Mouse (Mus musculus) midbrain, embryonic 13.5 days (tissue): Measurements from ENCODE around the gene Siglece. TPM values are rescaled to one million over a fixed set of nuclear protein-coding genes. Genes with fewer than 3 reads are reported as not detected.

Experiments
- ATAC-seq: fragments of 200-750 bp; cut with Nextera tagmentation; 2 replicates; pipeline ENCODE4 v1.8.0; 2017; ENCODE audit warnings: mild to moderate bottlenecking, moderate TSS enrichment, moderate library complexity
- H3K27ac ChIP-seq: fragments of 300-500 bp; sonication (generic); 2 replicates; pipeline ENCODE4 v1.5.1; 2015; ENCODE audit warnings: inconsistent platforms, mild to moderate bottlenecking, moderate library complexity
- H3K27me3 ChIP-seq: fragments of 300-500 bp; sonication (generic); 2 replicates; pipeline ENCODE4 v1.6.1; 2015; ENCODE audit warnings: mild to moderate bottlenecking, inconsistent platforms
- H3K36me3 ChIP-seq: fragments of 300-500 bp; sonication (generic); 2 replicates; pipeline ENCODE4 v1.6.1; 2015; ENCODE audit warnings: mild to moderate bottlenecking, inconsistent platforms
- H3K4me1 ChIP-seq: fragments of 300-500 bp; sonication (generic); replicated peaks from 2 replicates; pipeline ENCODE4 v1.6.1; 2015; ENCODE audit warnings: inconsistent platforms
- H3K4me2 ChIP-seq: fragments of 300-500 bp; sonication (generic); replicated peaks from 2 replicates; pipeline ENCODE4 v1.6.1; 2015; ENCODE audit warnings: moderate library complexity, mild to moderate bottlenecking, inconsistent platforms
- H3K4me3 ChIP-seq: fragments of 300-500 bp; sonication (generic); replicated peaks from 2 replicates; pipeline ENCODE4 v1.5.1; 2015; ENCODE audit warnings: mild to moderate bottlenecking, inconsistent platforms
- H3K9ac ChIP-seq: fragments of 300-500 bp; sonication (generic); replicated peaks from 2 replicates; pipeline ENCODE4 v1.6.1; 2015; ENCODE audit warnings: mild to moderate bottlenecking, inconsistent platforms
- H3K9me3 ChIP-seq: fragments of 300-500 bp; sonication (generic); 2 replicates; pipeline ENCODE4 v1.6.1; 2016; ENCODE audit warnings: mild to moderate bottlenecking, inconsistent platforms
- WGBS: fragments of 180-500 bp; shearing (Covaris S2); methylation state at CpG from one replicate; pipeline ENCODE4 v1.1.7; 2015; 5-methylcytosine and 5-hydroxymethylcytosine counted together
- polyA plus RNA-seq: library from polyadenylated mRNA; unstranded; fragments of >200 nt; fragmentation: Nextera tagmentation; extraction: Ambion mirVana; gene quantifications from 2 replicates; pipeline ENCODE4 v1.2.1, GENCODE M21; 2015

Gene Siglece
- polyA plus RNA-seq, 1 experiment from 2014 or later: 0.24 TPM

GRCm38 (mm10) chr7:43662804-43663203 lies 2.8 kb upstream of the Siglece start:
- no peaks in the 10 kb centered on the region for H3K36me3 ChIP-seq
- H3K9me3 ChIP-seq: no peaks in the 10 kb centered on the region
- H3K27ac ChIP-seq: no peak overlapping the region
- H3K27me3 ChIP-seq: no peaks in the 10 kb centered on the region
- WGBS: 88% methylated on average over 1 of the region's 1 CpGs
- H3K4me3 ChIP-seq: no peak overlapping the region
- ATAC-seq: no peak
- H3K9ac ChIP-seq: no peak overlapping the region
- H3K4me2 ChIP-seq: no peak overlapping the region
- H3K4me1 ChIP-seq: no peaks in the 10 kb centered on the region

GRCm38 (mm10) chr7:43656232-43656631 lies 3.7 kb downstream of the Siglece start:
- Histone ChIP-seq H3K36me3 (no peaks in the 10 kb centered on the region), H3K9me3 (peaks cover 5% of the 10 kb centered on the region; the same call in 1 of the 2 replicates), H3K9ac (no peak overlapping the region), H3K27ac (no peak overlapping the region), H3K4me1 (no peaks in the 10 kb centered on the region), H3K4me2 (no peak overlapping the region), H3K4me3 (no peak overlapping the region), H3K27me3 (no peaks in the 10 kb centered on the region)
- 84% methylated on average over 6 of the region's 6 CpGs for WGBS
- ATAC-seq: no peak

GRCm38 (mm10) chr7:43654519-43654918 lies 5.4 kb downstream of the Siglece start:
- Histone ChIP-seq H3K4me1 (no peaks in the 10 kb centered on the region), H3K4me2 (no peak overlapping the region), H3K9me3 (peaks cover 5% of the 10 kb centered on the region; the same call in 1 of the 2 replicates), H3K4me3 (no peak overlapping the region), H3K27ac (no peak overlapping the region), H3K27me3 (no peaks in the 10 kb centered on the region), H3K9ac (no peak overlapping the region), H3K36me3 (no peaks in the 10 kb centered on the region)
- 83% methylated on average over 3 of the region's 3 CpGs for WGBS
- no peak for ATAC-seq

GRCm38 (mm10) chr7:43652683-43653082 lies 7.3 kb downstream of the Siglece start:
- 91% methylated on average over 6 of the region's 6 CpGs for WGBS
- no peaks in the 10 kb centered on the region for H3K36me3 ChIP-seq
- no peaks in the 10 kb centered on the region for H3K27me3 ChIP-seq
- no peak overlapping the region for H3K9ac ChIP-seq
- H3K27ac ChIP-seq: no peak overlapping the region
- no peak overlapping the region for H3K4me2 ChIP-seq
- ATAC-seq: no peak
- H3K4me3 ChIP-seq: no peak overlapping the region
- H3K9me3 ChIP-seq: peaks cover 5% of the 10 kb centered on the region; the same call in 1 of the 2 replicates
- H3K4me1 ChIP-seq: no peaks in the 10 kb centered on the region

- Histone ChIP-seq H3K4me2 (no peak overlapping the region), H3K9ac (no peak overlapping the region), H3K27ac (no peak overlapping the region), H3K27me3 (no peaks in the 10 kb centered on the region), H3K4me3 (no peak overlapping the region), H3K36me3 (no peaks in the 10 kb centered on the region), H3K9me3 (no peaks in the 10 kb centered on the region), H3K4me1 (no peaks in the 10 kb centered on the region)
- WGBS: 87% methylated on average over 17 of the region's 17 CpGs
- ATAC-seq: no peak
Observed at GRCm38 (mm10) chr7:43643046-43643652, 16.8 kb downstream of the Siglece start.

- no peak overlapping the region for H3K27ac ChIP-seq
- no peak overlapping the region for H3K4me2 ChIP-seq
- no peak for ATAC-seq
- WGBS: 86% methylated on average over 5 of the region's 5 CpGs
- no peaks in the 10 kb centered on the region for H3K36me3 ChIP-seq
- no peak overlapping the region for H3K9ac ChIP-seq
- H3K4me3 ChIP-seq: no peak overlapping the region
- H3K9me3 ChIP-seq: no peaks in the 10 kb centered on the region
- H3K4me1 ChIP-seq: no peaks in the 10 kb centered on the region
- H3K27me3 ChIP-seq: no peaks in the 10 kb centered on the region
Observed at GRCm38 (mm10) chr7:43642587-43642986, 17.4 kb downstream of the Siglece start.

- Histone ChIP-seq H3K9ac (no peak overlapping the region), H3K36me3 (no peaks in the 10 kb centered on the region), H3K9me3 (no peaks in the 10 kb centered on the region), H3K4me1 (no peaks in the 10 kb centered on the region), H3K27me3 (no peaks in the 10 kb centered on the region), H3K27ac (no peak overlapping the region), H3K4me3 (no peak overlapping the region), H3K4me2 (no peak overlapping the region)
- WGBS: 43% methylated on average over 1 of the region's 1 CpGs
- ATAC-seq: no peak
Observed at GRCm38 (mm10) chr7:43637118-43637517, 22.8 kb downstream of the Siglece start.

GRCm38 (mm10) chr7:43636194-43636593 lies 23.8 kb downstream of the Siglece start:
- 79% methylated on average over 2 of the region's 2 CpGs for WGBS
- Histone ChIP-seq H3K4me1 (no peaks in the 10 kb centered on the region), H3K9ac (no peak overlapping the region), H3K27ac (no peak overlapping the region), H3K4me3 (no peak overlapping the region), H3K27me3 (no peaks in the 10 kb centered on the region), H3K36me3 (no peaks in the 10 kb centered on the region), H3K9me3 (no peaks in the 10 kb centered on the region), H3K4me2 (no peak overlapping the region)
- ATAC-seq: no peak

- Histone ChIP-seq H3K27ac (no peak within 1 kb of the TSS), H3K9me3 (no peaks in the 10 kb centered on the region), H3K27me3 (no peaks in the 10 kb centered on the region), H3K36me3 (no peaks in the 10 kb centered on the region), H3K4me2 (no peak within 1 kb of the TSS), H3K9ac (no peak within 1 kb of the TSS), H3K4me1 (no peaks in the 10 kb centered on the region), H3K4me3 (no peak within 1 kb of the TSS)
- 80% methylated on average over 6 of the region's 6 CpGs for WGBS
- no peak for ATAC-seq
Observed at GRCm38 (mm10) chr7:43634500-43634899, 25.5 kb downstream of the Siglece start, which contains the start of gene Ceacam18. Gene Ceacam18, plus strand, starts transcription at chr7:43634707.

GRCm38 (mm10) chr7:43633940-43634339 lies 26.0 kb downstream of the Siglece start:
- no peaks in the 10 kb centered on the region for H3K27me3 ChIP-seq
- no peak for ATAC-seq
- no peaks in the 10 kb centered on the region for H3K4me1 ChIP-seq
- H3K27ac ChIP-seq: no peak overlapping the region
- H3K4me2 ChIP-seq: no peak overlapping the region
- no peak overlapping the region for H3K9ac ChIP-seq
- no peaks in the 10 kb centered on the region for H3K9me3 ChIP-seq
- H3K4me3 ChIP-seq: no peak overlapping the region
- no peaks in the 10 kb centered on the region for H3K36me3 ChIP-seq
- 87% methylated on average over 4 of the region's 4 CpGs for WGBS

GRCm38 (mm10) chr7:43625794-43626422 lies 34.1 kb downstream of the Siglece start:
- Histone ChIP-seq H3K9me3 (no peaks in the 10 kb centered on the region), H3K9ac (no peak overlapping the region), H3K4me1 (0 out of 2 replicates have a peak, but pooled peaks cover 7% of the 10 kb centered on the region), H3K4me3 (no peak overlapping the region), H3K27ac (no peak overlapping the region), H3K36me3 (no peaks in the 10 kb centered on the region), H3K4me2 (no peak overlapping the region), H3K27me3 (no peaks in the 10 kb centered on the region)
- no peak for ATAC-seq
- 88% methylated on average over 8 of the region's 8 CpGs for WGBS

GRCm38 (mm10) chr7:43625065-43625464 lies 34.9 kb downstream of the Siglece start:
- H3K9ac ChIP-seq: no peak overlapping the region
- no peak overlapping the region for H3K4me2 ChIP-seq
- 49% methylated on average over 3 of the region's 3 CpGs for WGBS
- H3K27ac ChIP-seq: no peak overlapping the region
- 0 out of 2 replicates have a peak, but pooled peaks cover 7% of the 10 kb centered on the region for H3K4me1 ChIP-seq
- ATAC-seq: peak; percentile 53; the same call in 1 of the 2 replicates
- H3K4me3 ChIP-seq: no peak overlapping the region
- no peaks in the 10 kb centered on the region for H3K36me3 ChIP-seq
- no peaks in the 10 kb centered on the region for H3K27me3 ChIP-seq
- no peaks in the 10 kb centered on the region for H3K9me3 ChIP-seq
